Mouse (Mus musculus) CD8-positive naive resting alpha-beta T cell, adult 2 months (primary cell): ENCODE data around the gene Foxj1.

Source experiments
- DNase-seq, 2 experiments: peaks; one replicate each; pipeline ENCODE4 v3.0.0; 2022; ENCODE audit warnings: low read depth in 2 of 2, low spot score in 2 of 2

The Foxj1 gene

GRCm38 (mm10) chr11:116306126-116306982 is 28.8 kb downstream of the Foxj1 start:
- DNase-seq: peak; percentile 84 to 91

GRCm38 (mm10) chr11:116305423-116305822 is 29.8 kb downstream of the Foxj1 start:
- no peak for DNase-seq

- no peak for DNase-seq
Observed at GRCm38 (mm10) chr11:116298621-116299020, 36.6 kb downstream of the Foxj1 start.

DNA sequence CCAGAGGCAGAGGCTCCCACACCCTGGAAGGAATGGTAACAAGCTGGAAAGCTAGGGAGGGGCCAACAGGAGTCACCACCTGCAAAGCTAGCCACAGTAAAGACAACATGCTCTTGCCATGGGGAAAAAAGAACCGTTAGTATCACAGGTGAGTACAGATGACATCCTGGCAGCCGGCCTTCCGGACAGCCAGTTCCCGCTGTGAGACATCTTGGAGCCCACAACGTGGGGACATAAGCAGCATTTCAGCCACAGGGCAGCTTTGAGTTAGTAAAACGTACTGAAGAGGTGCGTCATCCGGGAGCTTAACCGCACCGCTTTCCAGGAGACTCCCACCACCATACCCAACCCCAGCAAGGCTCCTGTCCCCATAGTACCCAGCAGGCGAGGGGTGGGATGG is 37.0 kb downstream of the Foxj1 start:
- no peak for DNase-seq

DNA sequence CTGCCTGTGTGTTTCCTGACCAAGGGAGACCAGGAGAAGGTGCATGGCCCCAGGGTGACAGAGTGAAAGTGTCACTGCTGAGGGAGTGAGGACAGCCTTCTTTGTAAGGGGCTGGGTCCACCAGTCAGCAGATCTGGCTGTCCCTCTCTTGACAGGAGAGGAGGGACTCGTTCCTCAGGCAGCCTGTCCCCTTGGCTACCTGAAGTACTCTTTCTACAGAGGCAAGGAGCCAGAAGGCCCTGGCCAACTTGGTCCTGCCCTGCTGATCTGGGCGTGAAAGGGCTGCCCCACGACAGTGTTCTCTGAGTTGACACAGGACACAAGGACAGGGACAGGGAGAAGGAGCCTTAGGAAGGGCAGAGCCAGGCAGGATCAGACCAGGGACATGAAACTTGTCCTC is 38.2 kb downstream of the Foxj1 start:
- no peak for DNase-seq

GRCm38 (mm10) chr11:116296191-116296734 is 38.9 kb downstream of the Foxj1 start:
- DNase-seq: no peak

DNA sequence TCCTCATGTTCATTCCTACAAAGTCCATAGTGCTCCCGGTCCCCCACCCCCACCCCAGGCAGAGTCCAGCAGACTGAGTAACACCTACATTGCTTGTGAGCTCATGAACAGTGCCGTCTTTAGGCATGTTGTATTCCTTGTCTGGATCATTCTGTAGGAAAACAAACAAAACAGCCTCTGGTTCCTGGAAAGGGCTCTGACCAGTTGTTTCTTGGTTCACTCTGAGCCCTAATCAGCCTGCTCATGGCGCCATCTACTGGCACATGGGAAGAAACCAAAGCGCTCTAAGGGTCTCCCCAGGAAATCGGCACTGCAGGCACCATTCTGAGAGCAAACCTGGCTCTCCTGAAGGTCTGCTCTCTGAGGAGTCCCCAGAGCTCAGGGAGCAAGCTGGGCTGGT is 40.9 kb downstream of the Foxj1 start:
- DNase-seq: peak in 1 of 2 experiments; percentile 24

- DNase-seq: no peak
Observed at GRCm38 (mm10) chr11:116293538-116294137, 41.6 kb downstream of the Foxj1 start.

- no peak for DNase-seq
Observed at GRCm38 (mm10) chr11:116292401-116292800, 42.8 kb downstream of the Foxj1 start.

GRCm38 (mm10) chr11:116290556-116290955 is 44.6 kb downstream of the Foxj1 start:
- DNase-seq: no peak

GRCm38 (mm10) chr11:116287351-116287750 is 47.8 kb downstream of the Foxj1 start:
- DNase-seq: no peak

GRCm38 (mm10) chr11:116285770-116286191 is 49.4 kb downstream of the Foxj1 start:
- DNase-seq: no peak

DNA sequence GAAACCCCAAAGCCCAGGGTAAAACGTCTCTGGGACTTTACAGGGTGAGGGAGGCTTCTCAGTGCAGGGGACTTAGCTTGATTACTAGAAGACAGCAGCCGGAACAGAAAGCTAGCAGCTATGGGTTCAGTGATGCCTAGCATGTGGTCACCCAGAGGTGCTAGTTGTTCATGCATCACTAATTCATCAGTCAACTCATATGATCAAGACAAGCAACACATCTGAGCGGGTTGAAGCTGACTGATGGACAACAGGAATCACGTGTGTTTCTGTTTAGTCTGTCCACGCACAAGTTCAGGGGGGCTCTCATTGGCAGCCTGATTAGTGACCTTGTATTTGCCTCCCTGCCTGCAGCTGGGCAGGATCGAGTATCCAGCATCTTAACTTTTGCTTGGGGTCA is 51.2 kb downstream of the Foxj1 start:
- DNase-seq: no peak

DNA sequence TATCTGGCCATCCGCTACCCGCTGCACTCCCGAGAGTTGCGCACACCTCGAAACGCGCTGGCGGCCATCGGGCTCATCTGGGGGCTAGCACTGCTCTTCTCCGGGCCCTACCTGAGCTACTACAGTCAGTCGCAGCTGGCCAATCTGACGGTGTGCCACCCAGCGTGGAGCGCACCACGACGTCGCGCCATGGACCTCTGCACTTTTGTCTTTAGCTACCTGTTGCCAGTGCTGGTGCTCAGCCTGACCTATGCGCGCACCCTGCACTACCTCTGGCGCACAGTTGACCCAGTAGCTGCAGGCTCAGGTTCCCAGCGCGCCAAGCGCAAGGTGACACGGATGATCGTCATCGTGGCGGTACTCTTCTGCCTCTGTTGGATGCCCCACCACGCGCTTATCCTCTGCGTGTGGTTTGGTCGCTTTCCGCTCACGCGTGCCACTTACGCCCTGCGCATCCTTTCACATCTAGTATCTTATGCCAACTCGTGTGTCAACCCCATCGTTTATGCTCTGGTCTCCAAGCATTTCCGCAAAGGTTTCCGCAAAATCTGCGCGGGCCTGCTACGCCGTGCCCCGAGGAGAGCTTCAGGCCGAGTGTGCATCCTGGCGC is 52.2 kb downstream of the Foxj1 start:
- DNase-seq: no peak

- DNase-seq: no peak
Observed at GRCm38 (mm10) chr11:116282089-116282488, 53.1 kb downstream of the Foxj1 start.

- no peak for DNase-seq
Observed at GRCm38 (mm10) chr11:116281671-116282070, 53.5 kb downstream of the Foxj1 start.

GRCm38 (mm10) chr11:116280751-116281663 is 54.2 kb downstream of the Foxj1 start, which contains the start of gene Galr2:
Galr2 (plus strand) TSS chr11:116280939.
- no peak for DNase-seq
